Mouse (Mus musculus) forebrain, embryonic 12.5 days (tissue): Measurements from ENCODE around the gene Vmn2r42. TPM values are rescaled to one million over a fixed set of nuclear protein-coding genes. Genes with fewer than 3 reads are reported as not detected.
"Not testable (repeated sequence)": the region's sequence is repeated elsewhere in the genome, so short reads cannot be mapped to it uniquely, and the experiment has no call there.

Experiments
- ATAC-seq: fragments of 200-750 bp; cut with Nextera tagmentation; 2 replicates; pipeline ENCODE4 v1.8.0; 2017; ENCODE audit warnings: moderate TSS enrichment; ENCODE audit not compliant: low FRiP score
- H3K27ac ChIP-seq: fragments of 300-500 bp; sonication (generic); 2 replicates; pipeline ENCODE4 v1.5.1; 2016; ENCODE audit warnings: mild to moderate bottlenecking
- H3K27me3 ChIP-seq: fragments of 300-500 bp; sonication (generic); 2 replicates; pipeline ENCODE4 v1.6.1; 2016; ENCODE audit warnings: mild to moderate bottlenecking
- H3K36me3 ChIP-seq: fragments of 300-500 bp; sonication (generic); replicated peaks from 2 replicates; pipeline ENCODE4 v1.6.1; 2016; ENCODE audit warnings: mild to moderate bottlenecking
- H3K4me1 ChIP-seq: fragments of 300-500 bp; sonication (generic); 2 replicates; pipeline ENCODE4 v1.6.1; 2016
- H3K4me2 ChIP-seq: fragments of 300-500 bp; sonication (generic); 2 replicates; pipeline ENCODE4 v1.6.1; 2016; ENCODE audit warnings: mild to moderate bottlenecking, moderate library complexity
- H3K4me3 ChIP-seq: fragments of 300-500 bp; sonication (generic); replicated peaks from 2 replicates; pipeline ENCODE4 v1.5.1; 2016; ENCODE audit warnings: mild to moderate bottlenecking
- H3K9ac ChIP-seq: fragments of 300-500 bp; sonication (generic); 2 replicates; pipeline ENCODE4 v1.6.1; 2016; ENCODE audit warnings: mild to moderate bottlenecking
- H3K9me3 ChIP-seq: fragments of 300-500 bp; sonication (generic); 2 replicates; pipeline ENCODE4 v1.6.1; 2016
- WGBS: fragments of 180-500 bp; shearing (Covaris S2); methylation state at CpG from one replicate; pipeline ENCODE4 v1.1.7; 2016; 5-methylcytosine and 5-hydroxymethylcytosine counted together
- polyA plus RNA-seq: library from polyadenylated mRNA; unstranded; fragments of >200 nt; fragmentation: Nextera tagmentation; extraction: Ambion mirVana; gene quantifications from 2 replicates; pipeline ENCODE4 v1.2.1, GENCODE M21; 2016

Vmn2r42 gene
- polyA plus RNA-seq: not detected in 2 replicates

GRCm38 (mm10) chr7:8200220-8200619 lies at the start of gene Vmn2r42:
Gene Vmn2r42, minus strand, starts transcription at chr7:8200320.
- H3K27me3 ChIP-seq, H3K36me3 ChIP-seq, H3K27ac ChIP-seq, H3K4me3 ChIP-seq, ATAC-seq, H3K9ac ChIP-seq, H3K4me2 ChIP-seq, H3K9me3 ChIP-seq, H3K4me1 ChIP-seq: not testable (repeated sequence)
- WGBS: no CpG with 5 or more reads among the region's 2 CpGs

DNA sequence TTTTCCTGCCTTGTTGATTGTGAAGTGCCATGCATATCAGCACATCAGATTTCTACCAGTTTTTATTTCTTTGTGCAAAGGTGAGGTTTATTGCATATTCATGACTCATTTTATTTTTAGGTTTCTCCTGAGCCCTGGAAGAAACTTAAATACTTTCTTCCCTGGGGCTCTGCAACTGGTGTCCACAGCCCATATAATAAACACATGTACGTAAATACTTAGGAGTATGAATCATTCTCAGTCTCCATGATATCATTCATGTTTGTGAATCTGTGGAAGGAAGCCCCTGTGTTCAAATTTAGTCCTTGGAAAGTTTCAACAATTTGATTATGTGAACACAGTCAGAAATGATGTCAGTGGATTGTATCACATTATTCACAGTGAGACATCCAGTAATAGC lies 38.6 kb downstream of the Vmn2r42 start, which contains the start of gene Vmn2r41:
Vmn2r41 (minus strand) TSS at position 101 of the 400 bp plus-strand sequence.
- WGBS: no CpG with 5 or more reads among the region's 1 CpGs
- not testable (repeated sequence) for H3K36me3 ChIP-seq, H3K27ac ChIP-seq, H3K4me1 ChIP-seq, H3K9ac ChIP-seq, H3K4me2 ChIP-seq, H3K27me3 ChIP-seq, H3K4me3 ChIP-seq, H3K9me3 ChIP-seq, ATAC-seq

Other genes starting within 250 kb of the Vmn2r42 start
- not detected in 2 replicates for gene Vmn2r41, start 38.7 kb downstream of the Vmn2r42 start, polyA plus RNA-seq
- not detected in 2 replicates for gene Vmn2r43, start 60.3 kb upstream of the Vmn2r42 start, polyA plus RNA-seq
- not detected in 2 replicates for gene Vmn2r44, start 183.0 kb upstream of the Vmn2r42 start, polyA plus RNA-seq